Mouse (Mus musculus): ENCODE measurements at regions not wholly inside any gene's neighbourhood (a gene's known extent, or its start where the extent isn't known, plus 50 kb on each side); places are given as distances from the start of the nearest gene placed in this dataset.
A peak's percentile ranks its signal among the peaks of the same experiment; 100 is the strongest.

GRCm38 (mm10) chr13:63672425-63672824, 99.0 kb upstream of the Ptch1 start:
- Histone ChIP-seq H3K36me3 (ENCODE audit: control insufficient read depth, insufficient read depth, low read length, poor library complexity, severe bottlenecking) (no peaks in the 10 kb centered on the region), H3K27me3 (ENCODE audit: control insufficient read depth, insufficient read depth, low read length, poor library complexity, severe bottlenecking) (no peaks in the 10 kb centered on the region)
- no peak for DNase-seq (ENCODE audit: low read depth, low spot score)

- Histone ChIP-seq H3K36me3 (ENCODE audit: control insufficient read depth, insufficient read depth, low read length, poor library complexity, severe bottlenecking) (no peaks in the 10 kb centered on the region), H3K27me3 (ENCODE audit: control insufficient read depth, insufficient read depth, low read length, poor library complexity, severe bottlenecking) (no peaks in the 10 kb centered on the region)
- DNase-seq (ENCODE audit: low read depth, low spot score) = no peak
Observed at GRCm38 (mm10) chr13:63677696-63678095, 104.3 kb upstream of the Ptch1 start.

GRCm38 (mm10) chr13:63678265-63679260, 105.2 kb upstream of the Ptch1 start:
- H3K27me3 ChIP-seq (ENCODE audit: control insufficient read depth, insufficient read depth, low read length, poor library complexity, severe bottlenecking) = no peaks in the 10 kb centered on the region
- H3K36me3 ChIP-seq (ENCODE audit: control insufficient read depth, insufficient read depth, low read length, poor library complexity, severe bottlenecking) = no peaks in the 10 kb centered on the region
- DNase-seq (ENCODE audit: low read depth, low spot score) = no peak

GRCm38 (mm10) chr13:63682341-63682740, 108.9 kb upstream of the Ptch1 start:
- no peaks in the 10 kb centered on the region for H3K36me3 ChIP-seq (ENCODE audit: control insufficient read depth, insufficient read depth, low read length, poor library complexity, severe bottlenecking)
- DNase-seq (ENCODE audit: low read depth, low spot score) = no peak
- no peaks in the 10 kb centered on the region for H3K27me3 ChIP-seq (ENCODE audit: control insufficient read depth, insufficient read depth, low read length, poor library complexity, severe bottlenecking)

- no peaks in the 10 kb centered on the region for H3K36me3 ChIP-seq (ENCODE audit: control insufficient read depth, insufficient read depth, low read length, poor library complexity, severe bottlenecking)
- no peaks in the 10 kb centered on the region for H3K27me3 ChIP-seq (ENCODE audit: control insufficient read depth, insufficient read depth, low read length, poor library complexity, severe bottlenecking)
- no peak for DNase-seq (ENCODE audit: low read depth, low spot score)
Observed at GRCm38 (mm10) chr13:63691974-63692373, 118.6 kb upstream of the Ptch1 start.

GRCm38 (mm10) chr13:63693636-63694035, 120.2 kb upstream of the Ptch1 start:
- H3K27me3 ChIP-seq (ENCODE audit: control insufficient read depth, insufficient read depth, low read length, poor library complexity, severe bottlenecking) = no peaks in the 10 kb centered on the region
- DNase-seq (ENCODE audit: low read depth, low spot score) = no peak
- H3K36me3 ChIP-seq (ENCODE audit: control insufficient read depth, insufficient read depth, low read length, poor library complexity, severe bottlenecking) = no peaks in the 10 kb centered on the region

- H3K36me3 ChIP-seq (ENCODE audit: control insufficient read depth, insufficient read depth, low read length, poor library complexity, severe bottlenecking) = no peaks in the 10 kb centered on the region
- no peaks in the 10 kb centered on the region for H3K27me3 ChIP-seq (ENCODE audit: control insufficient read depth, insufficient read depth, low read length, poor library complexity, severe bottlenecking)
- peak; percentile 66 for DNase-seq (ENCODE audit: low read depth, low spot score)
Observed at GRCm38 (mm10) chr13:63696399-63696798, 118.6 kb upstream of the Ercc6l2 start.

- Histone ChIP-seq H3K36me3 (ENCODE audit: control insufficient read depth, insufficient read depth, low read length, poor library complexity, severe bottlenecking) (no peaks in the 10 kb centered on the region), H3K27me3 (ENCODE audit: control insufficient read depth, insufficient read depth, low read length, poor library complexity, severe bottlenecking) (no peaks in the 10 kb centered on the region)
- no peak for DNase-seq (ENCODE audit: low read depth, low spot score)
Observed at GRCm38 (mm10) chr13:63699624-63700023, 115.4 kb upstream of the Ercc6l2 start.

- no peaks in the 10 kb centered on the region for H3K27me3 ChIP-seq (ENCODE audit: control insufficient read depth, insufficient read depth, low read length, poor library complexity, severe bottlenecking)
- H3K36me3 ChIP-seq (ENCODE audit: control insufficient read depth, insufficient read depth, low read length, poor library complexity, severe bottlenecking) = no peaks in the 10 kb centered on the region
- DNase-seq (ENCODE audit: low read depth, low spot score) = no peak
Observed at GRCm38 (mm10) chr13:63700747-63701146, 114.3 kb upstream of the Ercc6l2 start.

- Histone ChIP-seq H3K36me3 (ENCODE audit: control insufficient read depth, insufficient read depth, low read length, poor library complexity, severe bottlenecking) (no peaks in the 10 kb centered on the region), H3K27me3 (ENCODE audit: control insufficient read depth, insufficient read depth, low read length, poor library complexity, severe bottlenecking) (no peaks in the 10 kb centered on the region)
- DNase-seq (ENCODE audit: low read depth, low spot score) = peak; percentile 78
Observed at GRCm38 (mm10) chr13:63701199-63702175, 113.6 kb upstream of the Ercc6l2 start.

- DNase-seq (ENCODE audit: low read depth, low spot score) = no peak
- H3K36me3 ChIP-seq (ENCODE audit: control insufficient read depth, insufficient read depth, low read length, poor library complexity, severe bottlenecking) = no peaks in the 10 kb centered on the region
- no peaks in the 10 kb centered on the region for H3K27me3 ChIP-seq (ENCODE audit: control insufficient read depth, insufficient read depth, low read length, poor library complexity, severe bottlenecking)
Observed at GRCm38 (mm10) chr13:63708567-63708966, 106.5 kb upstream of the Ercc6l2 start.

- no peaks in the 10 kb centered on the region for H3K36me3 ChIP-seq (ENCODE audit: control insufficient read depth, insufficient read depth, low read length, poor library complexity, severe bottlenecking)
- no peak for DNase-seq (ENCODE audit: low read depth, low spot score)
- H3K27me3 ChIP-seq (ENCODE audit: control insufficient read depth, insufficient read depth, low read length, poor library complexity, severe bottlenecking) = no peaks in the 10 kb centered on the region
Observed at GRCm38 (mm10) chr13:63713137-63713536, 101.9 kb upstream of the Ercc6l2 start.

- DNase-seq (ENCODE audit: low read depth, low spot score) = no peak
- no peaks in the 10 kb centered on the region for H3K36me3 ChIP-seq (ENCODE audit: control insufficient read depth, insufficient read depth, low read length, poor library complexity, severe bottlenecking)
- no peaks in the 10 kb centered on the region for H3K27me3 ChIP-seq (ENCODE audit: control insufficient read depth, insufficient read depth, low read length, poor library complexity, severe bottlenecking)
Observed at GRCm38 (mm10) chr13:63716498-63716897, 98.5 kb upstream of the Ercc6l2 start.

- no peak for DNase-seq (ENCODE audit: low read depth, low spot score)
- Histone ChIP-seq H3K36me3 (ENCODE audit: control insufficient read depth, insufficient read depth, low read length, poor library complexity, severe bottlenecking) (no peaks in the 10 kb centered on the region), H3K27me3 (ENCODE audit: control insufficient read depth, insufficient read depth, low read length, poor library complexity, severe bottlenecking) (no peaks in the 10 kb centered on the region)
Observed at GRCm38 (mm10) chr13:63717249-63717648, 97.8 kb upstream of the Ercc6l2 start.

GRCm38 (mm10) chr13:63718782-63719181, 96.3 kb upstream of the Ercc6l2 start:
- H3K27me3 ChIP-seq (ENCODE audit: control insufficient read depth, insufficient read depth, low read length, poor library complexity, severe bottlenecking) = no peaks in the 10 kb centered on the region
- no peaks in the 10 kb centered on the region for H3K36me3 ChIP-seq (ENCODE audit: control insufficient read depth, insufficient read depth, low read length, poor library complexity, severe bottlenecking)
- DNase-seq (ENCODE audit: low read depth, low spot score) = no peak

Measured in splenic B cell, adult 2 months (primary cell).